Mouse (Mus musculus): ENCODE measurements around the gene Nckipsd. TPM values are rescaled to one million over a fixed set of nuclear protein-coding genes. Genes with fewer than 3 reads are reported as not detected.

Nckipsd gene
- polyA plus RNA-seq (2012; rRNA removed): 43.0 and 46.4 TPM in 2 replicates

DNA sequence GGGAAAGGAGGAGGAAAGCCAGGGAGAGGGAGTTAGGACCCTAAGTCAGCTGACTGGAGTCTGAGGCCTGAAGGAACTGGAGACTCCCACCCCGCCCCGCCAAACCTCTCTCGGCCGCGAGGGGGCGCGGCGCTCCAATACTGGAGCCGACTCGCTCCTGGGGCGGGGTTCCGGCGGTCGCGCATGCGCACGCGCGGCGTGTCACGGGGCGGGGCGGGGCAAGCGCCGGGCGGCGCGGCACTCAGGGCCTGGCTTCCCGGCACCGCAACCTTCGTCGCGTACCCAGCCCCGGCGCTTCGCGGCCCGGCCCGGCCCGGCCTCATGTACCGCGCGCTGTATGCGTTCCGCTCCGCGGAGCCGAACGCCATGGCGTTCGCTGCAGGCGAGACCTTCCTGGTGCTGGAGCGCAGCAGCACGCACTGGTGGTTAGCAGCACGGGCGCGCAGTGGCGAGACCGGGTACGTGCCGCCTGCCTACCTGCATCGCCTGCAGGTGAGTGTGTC is at the start of gene Nckipsd:
Gene Nckipsd, plus strand, starts transcription at position 206 of the 503 bp plus-strand sequence.
- no peak for DNase-seq (ENCODE audit: low read depth)

GRCm38 (mm10) chr9:108759121-108759520 is 49.0 kb upstream of the Nckipsd start:
- DNase-seq (ENCODE audit: low read depth): no peak

- no peak for DNase-seq (ENCODE audit: low read depth)
Observed at GRCm38 (mm10) chr9:108759805-108760204, 48.4 kb upstream of the Nckipsd start.

GRCm38 (mm10) chr9:108761561-108761960 is 46.6 kb upstream of the Nckipsd start:
- DNase-seq (ENCODE audit: low read depth): no peak

GRCm38 (mm10) chr9:108764971-108765370 is 43.2 kb upstream of the Nckipsd start:
- DNase-seq (ENCODE audit: low read depth): no peak

DNA sequence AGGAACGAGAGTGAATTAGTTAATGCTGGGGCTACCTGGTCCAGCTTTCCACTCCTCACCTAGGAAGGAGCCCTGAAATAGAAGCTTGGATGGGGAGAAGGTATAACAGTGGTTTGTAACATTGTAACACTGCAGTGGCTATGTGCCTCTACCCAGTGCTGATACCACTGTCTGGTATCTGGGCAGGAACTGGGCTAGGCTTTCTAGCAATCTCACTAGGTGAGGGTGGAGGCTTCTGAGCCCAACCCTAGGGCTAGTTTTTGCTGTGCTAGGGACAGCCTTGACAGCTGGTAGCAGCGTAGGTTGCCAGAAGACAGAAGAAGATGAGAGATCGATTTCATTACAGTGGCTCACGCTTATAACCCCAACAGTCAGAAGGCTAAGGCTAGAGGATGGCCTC is 31.6 kb upstream of the Nckipsd start:
- no peak for DNase-seq (ENCODE audit: low read depth)

DNA sequence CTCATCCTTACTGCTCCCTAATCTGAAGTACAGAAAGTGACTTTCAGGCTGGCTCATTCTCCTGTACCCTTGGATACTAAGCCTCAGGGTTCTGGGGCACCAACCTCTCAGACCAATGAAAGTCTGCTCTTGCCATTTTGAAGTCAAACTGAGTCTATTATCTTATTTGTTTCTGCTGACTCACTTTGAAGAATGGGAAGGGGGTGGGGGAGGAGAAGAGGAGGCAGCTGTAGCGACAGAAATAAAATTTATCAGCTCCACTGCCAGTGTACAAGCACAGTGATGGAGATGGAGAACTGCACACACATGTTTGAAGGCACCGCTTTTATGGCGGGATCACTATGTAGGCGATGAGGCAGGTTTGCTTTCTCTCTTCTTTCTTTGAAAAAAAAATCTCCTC is 30.9 kb upstream of the Nckipsd start:
- DNase-seq (ENCODE audit: low read depth): no peak

- no peak for DNase-seq (ENCODE audit: low read depth)
Observed at GRCm38 (mm10) chr9:108780959-108781358, 27.2 kb upstream of the Nckipsd start.

DNA sequence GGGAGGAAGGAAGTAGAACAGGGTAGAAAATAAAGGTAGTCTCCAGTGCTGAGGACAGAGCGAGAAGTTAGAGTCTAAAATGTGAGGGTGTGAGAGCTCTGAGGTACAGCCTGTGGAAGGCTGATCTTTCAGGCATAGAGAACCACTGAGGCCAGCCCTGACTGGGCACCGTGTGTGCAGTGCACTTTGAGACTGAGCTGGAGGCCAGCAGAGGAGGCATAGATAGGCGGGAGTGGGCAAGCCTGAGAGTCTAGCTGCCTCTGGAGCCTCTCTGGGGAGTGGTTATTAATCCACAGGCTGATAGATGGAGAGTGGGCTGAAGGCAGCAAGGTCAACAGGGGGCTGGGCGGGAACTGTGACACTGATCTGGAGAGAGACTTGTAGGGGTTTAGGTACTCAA is 26.3 kb upstream of the Nckipsd start:
- no peak for DNase-seq (ENCODE audit: low read depth)

DNA sequence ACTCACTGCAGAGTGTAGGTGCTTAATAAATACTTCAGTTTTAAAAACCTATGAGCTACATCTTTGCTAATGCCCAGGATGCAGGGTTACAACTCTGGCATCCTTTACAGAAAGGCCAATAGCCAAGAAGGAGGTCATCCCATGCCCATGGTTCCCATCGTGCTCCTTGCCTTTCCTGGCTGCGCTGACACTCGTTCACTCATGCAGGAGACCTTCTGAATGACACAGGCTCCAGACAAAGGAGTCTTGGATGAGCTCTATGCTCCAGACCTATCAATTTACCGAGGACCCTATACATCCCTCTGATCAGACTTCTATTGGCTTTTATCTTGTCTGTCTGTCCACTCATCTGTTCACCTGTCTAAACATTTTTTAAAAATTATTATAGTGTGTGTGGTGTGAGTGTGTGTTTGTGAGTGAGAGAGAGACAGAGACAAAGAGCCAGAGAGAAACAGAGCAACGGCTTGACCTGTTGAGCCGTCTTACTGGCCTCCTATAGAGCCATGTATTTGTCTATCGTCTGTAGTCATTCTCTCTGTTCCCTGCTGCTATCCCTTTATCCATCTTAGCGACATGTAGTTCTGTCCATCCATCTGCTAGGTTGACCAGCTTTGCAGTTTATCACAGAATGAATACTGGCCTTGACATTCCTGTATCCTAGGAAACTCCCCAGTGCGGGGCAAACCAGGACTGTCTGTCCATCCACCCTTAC is 25.2 kb upstream of the Nckipsd start:
- DNase-seq (ENCODE audit: low read depth): no peak

DNA sequence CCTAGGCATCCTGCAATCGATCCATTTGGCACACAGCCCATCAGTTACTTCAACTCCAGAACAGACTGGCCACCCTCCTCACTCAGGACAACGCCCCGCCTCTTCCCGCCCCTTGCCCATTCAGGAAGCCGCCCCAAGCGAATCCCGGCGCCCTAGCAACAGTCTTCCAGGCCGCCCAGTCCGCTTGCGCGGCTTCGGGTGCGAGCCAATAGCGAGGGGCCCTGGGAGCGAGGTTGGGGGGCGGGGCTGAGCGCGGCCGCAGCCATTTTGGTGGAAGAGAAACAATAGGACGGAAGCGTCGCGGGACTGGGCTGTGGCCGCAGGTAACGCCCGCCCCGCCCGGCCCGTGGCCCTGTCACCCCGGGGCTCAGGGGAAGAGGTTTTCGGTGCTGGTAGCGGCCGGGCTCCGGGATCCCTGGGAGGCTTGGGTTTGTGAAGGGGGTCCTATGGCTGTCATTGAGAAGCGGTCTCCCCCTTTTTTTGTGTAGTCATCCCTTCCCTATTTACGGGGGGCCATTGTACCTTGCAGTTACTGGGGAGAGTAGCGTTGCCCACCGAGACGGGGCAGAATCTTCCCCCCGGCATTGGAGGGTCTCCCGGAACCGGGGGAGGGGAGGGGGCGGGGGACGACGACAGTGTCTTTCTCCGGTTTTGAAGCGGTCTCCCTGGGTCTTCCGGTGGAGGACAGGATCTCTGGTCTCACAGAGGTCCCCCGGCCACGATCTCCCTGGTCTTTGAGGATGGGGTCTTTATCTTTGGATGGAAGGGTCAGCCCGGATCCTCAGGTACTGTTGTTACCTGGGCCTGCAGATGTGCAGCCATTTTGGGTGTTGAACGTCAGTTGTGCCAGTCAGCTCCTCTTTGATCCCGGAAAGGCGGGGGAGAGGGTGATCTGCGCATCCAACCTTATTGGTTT is 24.4 kb upstream of the Nckipsd start, which contains the start of gene Ip6k2:
Gene Ip6k2, plus strand, starts transcription at position 249 of the 916 bp plus-strand sequence.
- DNase-seq (ENCODE audit: low read depth): no peak

DNA sequence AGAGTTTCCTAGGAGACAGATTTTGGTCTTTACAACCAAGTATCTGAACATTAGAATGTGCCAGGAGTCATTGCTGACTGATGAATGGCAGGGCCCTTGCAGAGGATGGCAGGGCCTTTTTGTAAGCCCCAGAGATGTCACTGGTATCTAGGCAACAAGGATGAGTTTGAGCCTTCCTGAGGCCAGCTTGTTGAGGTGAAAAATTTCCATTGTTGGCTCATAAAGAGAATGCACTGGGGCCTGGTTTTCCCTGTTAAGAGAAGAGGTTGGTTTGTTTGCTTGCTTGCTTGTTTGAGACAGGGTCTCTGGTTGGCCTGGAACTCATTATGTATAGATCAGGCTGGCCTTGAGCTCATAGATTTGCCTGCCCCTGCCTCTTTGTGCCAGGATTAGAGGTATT is 22.8 kb upstream of the Nckipsd start:
- DNase-seq (ENCODE audit: low read depth): no peak

GRCm38 (mm10) chr9:108786494-108786893 is 21.7 kb upstream of the Nckipsd start:
- DNase-seq (ENCODE audit: low read depth): no peak

- no peak for DNase-seq (ENCODE audit: low read depth)
Observed at GRCm38 (mm10) chr9:108787080-108787479, 21.1 kb upstream of the Nckipsd start.

DNA sequence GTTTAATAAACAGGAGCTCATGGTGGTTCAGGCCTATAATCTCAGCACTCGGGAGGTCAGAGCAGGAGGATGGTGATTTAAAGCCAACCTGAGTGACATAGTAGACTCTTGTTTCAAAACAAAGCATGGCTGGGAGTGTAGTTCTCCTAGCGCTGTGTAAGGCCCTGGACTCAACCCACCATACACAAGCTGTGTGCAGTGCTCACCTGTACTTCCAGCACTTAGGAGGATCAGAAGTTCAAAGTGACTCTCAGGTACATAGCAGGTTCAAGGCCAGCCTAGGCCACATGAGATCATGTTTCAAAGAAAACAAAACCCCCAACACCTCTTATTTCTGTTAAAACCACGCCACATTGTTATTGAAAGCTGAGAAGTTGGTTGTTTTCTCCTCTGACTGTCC is 19.5 kb upstream of the Nckipsd start:
- DNase-seq (ENCODE audit: low read depth): no peak

DNA sequence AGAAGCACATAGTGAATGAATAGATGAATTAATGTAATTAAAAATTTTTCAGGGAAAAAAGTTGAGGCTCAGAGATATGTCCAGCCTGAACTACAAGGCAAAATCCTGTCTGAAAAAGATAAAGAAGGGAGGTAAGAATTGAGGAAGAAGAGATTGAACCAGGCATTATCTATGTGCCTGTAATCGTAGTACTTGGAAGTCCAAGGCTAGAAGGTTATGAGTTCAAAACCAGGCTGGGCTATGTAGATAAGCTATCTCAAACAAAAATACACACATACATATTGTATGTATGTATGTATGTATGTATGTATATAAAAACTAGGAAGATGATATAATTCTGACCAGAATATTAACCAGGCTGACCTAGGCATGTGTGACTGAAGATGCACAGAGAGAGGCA is 15.9 kb upstream of the Nckipsd start:
- no peak for DNase-seq (ENCODE audit: low read depth)

DNA sequence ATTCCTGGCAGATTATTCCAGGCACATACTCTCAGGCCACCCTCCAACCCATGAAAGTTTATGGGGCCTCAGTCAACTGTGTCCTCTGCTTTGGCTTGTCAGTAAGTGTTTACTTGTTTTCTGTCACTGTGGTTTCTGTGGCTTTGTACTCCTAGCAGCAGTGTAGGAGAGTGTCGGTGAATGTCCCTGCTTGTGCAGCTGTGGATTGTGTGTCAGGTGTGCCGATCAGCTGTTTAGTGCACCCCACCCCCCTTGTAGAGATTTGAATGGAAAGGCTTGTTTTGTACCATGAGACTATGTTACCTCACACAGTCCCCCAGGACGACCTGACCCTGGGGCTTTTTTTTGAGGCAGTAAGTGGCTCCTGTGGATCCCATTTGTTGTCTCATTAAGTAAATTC is 15.4 kb upstream of the Nckipsd start:
- no peak for DNase-seq (ENCODE audit: low read depth)

- DNase-seq (ENCODE audit: low read depth): no peak
Observed at GRCm38 (mm10) chr9:108795281-108795680, 12.9 kb upstream of the Nckipsd start.

DNA sequence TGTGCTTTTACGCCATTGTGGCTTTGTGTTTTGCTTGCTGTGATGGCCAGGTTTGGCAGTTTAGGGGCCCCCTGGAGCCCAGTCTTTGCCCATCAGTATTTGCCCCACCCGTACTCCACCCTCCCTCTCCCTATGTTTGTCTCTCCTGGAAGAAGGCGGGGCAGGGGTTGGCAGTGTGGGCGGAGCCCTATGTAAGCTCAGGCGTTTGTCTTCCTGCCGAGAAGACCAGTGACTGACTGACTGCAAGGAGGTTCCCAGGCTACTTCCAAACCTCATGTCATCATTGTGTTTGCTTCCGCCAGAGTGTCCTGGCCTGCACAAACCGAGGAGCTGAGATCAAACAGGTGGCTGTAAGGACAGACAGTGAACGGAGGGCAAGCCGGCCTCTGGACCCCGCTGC is 12.4 kb upstream of the Nckipsd start:
- DNase-seq (ENCODE audit: low read depth): no peak

- no peak for DNase-seq (ENCODE audit: low read depth)
Observed at GRCm38 (mm10) chr9:108796351-108796981, 11.7 kb upstream of the Nckipsd start.

GRCm38 (mm10) chr9:108797477-108797876 is 10.7 kb upstream of the Nckipsd start:
- no peak for DNase-seq (ENCODE audit: low read depth)

- no peak for DNase-seq (ENCODE audit: low read depth)
Observed at GRCm38 (mm10) chr9:108798508-108799075, 9.6 kb upstream of the Nckipsd start.

Measured in gonadal fat pad, adult 2 months (tissue).